Mouse (Mus musculus) layer of hippocampus, adult 8-10 months (tissue): ENCODE measurements around the gene Ntm. TPM values are rescaled to one million over a fixed set of nuclear protein-coding genes. Genes with fewer than 3 reads are reported as not detected.

Experiments
- DNase-seq, 2 experiments: peaks; one replicate each; pipeline ENCODE4 v3.0.0; 2022; ENCODE audit warnings: low spot score in 2 of 2
- total RNA-seq, 4 experiments: library from RNA; stranded (reverse); gene quantifications; 2 replicates each; pipeline ENCODE4 v1.2.4; 2022

The Ntm gene
- total RNA-seq, 4 experiments from 2014 or later = 148 to 166 (median 161) TPM

- no peak for DNase-seq
Measured at GRCm38 (mm10) chr9:29075243-29075642, 887.7 kb downstream of the Ntm start.

GRCm38 (mm10) chr9:29074494-29074893 is 888.4 kb downstream of the Ntm start:
- DNase-seq = no peak

- DNase-seq = no peak
Measured at GRCm38 (mm10) chr9:29071997-29072396, 890.9 kb downstream of the Ntm start.

GRCm38 (mm10) chr9:29067572-29067971 is 895.4 kb downstream of the Ntm start:
- DNase-seq = no peak

- DNase-seq = no peak
Measured at GRCm38 (mm10) chr9:29060293-29060692, 902.6 kb downstream of the Ntm start.

GRCm38 (mm10) chr9:29058811-29059210 is 904.1 kb downstream of the Ntm start:
- DNase-seq = peak; percentile 23 to 29

GRCm38 (mm10) chr9:29055637-29056036 is 907.3 kb downstream of the Ntm start:
- no peak for DNase-seq

- no peak for DNase-seq
Measured at GRCm38 (mm10) chr9:29036466-29036865, 926.5 kb downstream of the Ntm start.

- DNase-seq = no peak
Measured at GRCm38 (mm10) chr9:29036058-29036457, 926.9 kb downstream of the Ntm start.

- no peak for DNase-seq
Measured at GRCm38 (mm10) chr9:29026410-29026809, 936.5 kb downstream of the Ntm start.

- DNase-seq = no peak
Measured at GRCm38 (mm10) chr9:29025603-29026002, 937.3 kb downstream of the Ntm start.

GRCm38 (mm10) chr9:29025104-29025503 is 937.8 kb downstream of the Ntm start:
- DNase-seq = no peak

GRCm38 (mm10) chr9:29016879-29017278 is 946.1 kb downstream of the Ntm start:
- DNase-seq = no peak

- DNase-seq = no peak
Measured at GRCm38 (mm10) chr9:29013881-29014280, 949.1 kb downstream of the Ntm start.

GRCm38 (mm10) chr9:29012541-29012940 is 950.4 kb downstream of the Ntm start:
- no peak for DNase-seq

- no peak for DNase-seq
Measured at GRCm38 (mm10) chr9:29011476-29011875, 951.5 kb downstream of the Ntm start.

GRCm38 (mm10) chr9:29004534-29004933 is 958.4 kb downstream of the Ntm start:
- no peak for DNase-seq

GRCm38 (mm10) chr9:28999951-29000351 is 963.0 kb downstream of the Ntm start:
- DNase-seq = no peak

- DNase-seq = no peak
Measured at GRCm38 (mm10) chr9:28977275-28977674, 985.7 kb downstream of the Ntm start.

GRCm38 (mm10) chr9:28969455-28969854 is 993.5 kb downstream of the Ntm start:
- no peak for DNase-seq
